Mouse (Mus musculus): Measurements from ENCODE around the gene Map7d1. TPM values are rescaled to one million over a fixed set of nuclear protein-coding genes. Genes with fewer than 3 reads are reported as not detected.
A peak's percentile ranks its signal among the peaks of the same experiment; 100 is the strongest.

The Map7d1 gene
- polyA plus RNA-seq, 1 experiment from 2014 or later: 73.9 TPM

DNA sequence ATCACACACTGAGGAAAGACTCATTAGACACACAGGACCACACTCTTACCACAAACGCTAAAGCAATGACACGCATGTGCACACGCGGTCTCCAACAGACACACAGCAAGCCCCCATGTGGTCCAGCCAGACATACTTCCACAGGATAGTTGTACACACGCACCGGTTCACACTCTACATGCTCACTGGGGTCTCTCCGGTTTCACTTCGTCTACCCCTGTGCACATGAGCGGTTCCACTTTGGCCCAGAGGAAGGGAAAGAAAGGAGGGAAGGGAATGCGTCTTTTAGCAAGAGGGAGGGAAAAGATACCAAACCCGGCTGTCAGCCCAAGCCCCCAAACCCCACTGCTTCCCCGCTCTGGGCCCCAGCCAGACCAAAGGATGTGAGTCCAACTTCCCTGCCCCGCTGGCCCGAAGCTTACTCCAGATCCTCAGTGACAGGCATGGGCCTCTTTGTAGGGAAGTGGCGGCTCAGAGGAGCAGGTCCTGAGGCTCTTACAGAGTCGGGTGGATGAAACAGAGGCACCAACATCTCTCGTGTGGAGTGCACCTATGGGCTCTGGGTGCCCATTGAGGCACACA is 32.0 kb upstream of the Map7d1 start:
- no peak overlapping the region for H3K9ac ChIP-seq
- H3K4me1 ChIP-seq (replicated peaks): peaks cover 24% of the 10 kb centered on the region
- no peak for ATAC-seq (ENCODE audit: insufficient number of reproducible peaks, low FRiP score)
- H3K36me3 ChIP-seq: no peaks in the 10 kb centered on the region
- H3K4me3 ChIP-seq: 0 out of 2 replicates have a peak overlapping the region, but pooled peaks have one; percentile 8
- no peak overlapping the region for H3K27ac ChIP-seq (ENCODE audit: poor library complexity, severe bottlenecking)
- peaks cover 6% of the 10 kb centered on the region for H3K9me3 ChIP-seq (replicated peaks)
- peaks cover 80% of the 10 kb centered on the region for H3K27me3 ChIP-seq (replicated peaks)
- peak overlapping the region; percentile 72 for H3K4me2 ChIP-seq
- 27% methylated on average over 17 of the region's 17 CpGs for WGBS

GRCm38 (mm10) chr4:126287302-126287995 is 31.3 kb upstream of the Map7d1 start:
- no peak for ATAC-seq (ENCODE audit: insufficient number of reproducible peaks, low FRiP score)
- Histone ChIP-seq H3K36me3 (no peaks in the 10 kb centered on the region), H3K4me2 (peak overlapping the region; percentile 72), H3K9ac (no peak overlapping the region), H3K4me3 (peak overlapping the region; percentile 45; the same call in 1 of the 2 replicates), H3K27me3 (replicated peaks) (peaks cover 83% of the 10 kb centered on the region), H3K4me1 (replicated peaks) (peaks cover 24% of the 10 kb centered on the region), H3K9me3 (replicated peaks) (peaks cover 6% of the 10 kb centered on the region), H3K27ac (ENCODE audit: poor library complexity, severe bottlenecking) (no peak overlapping the region)
- 27% methylated on average over 11 of the region's 11 CpGs for WGBS

GRCm38 (mm10) chr4:126286492-126286891 is 30.3 kb upstream of the Map7d1 start, which contains the start of gene Col8a2:
Gene Col8a2 (plus strand): TSS chr4:126286793.
- peak; percentile 71 for ATAC-seq (ENCODE audit: insufficient number of reproducible peaks, low FRiP score)
- Histone ChIP-seq H3K9ac (peak within 1 kb of the TSS; percentile 60), H3K4me3 (peak within 1 kb of the TSS; percentile 45), H3K36me3 (no peaks in the 10 kb centered on the region), H3K4me1 (replicated peaks) (peaks cover 24% of the 10 kb centered on the region), H3K27me3 (replicated peaks) (peaks cover 84% of the 10 kb centered on the region), H3K4me2 (peak within 1 kb of the TSS; percentile 72), H3K9me3 (replicated peaks) (peaks cover 6% of the 10 kb centered on the region), H3K27ac (ENCODE audit: poor library complexity, severe bottlenecking) (no peak within 1 kb of the TSS)
- 2% methylated on average over 26 of the region's 42 CpGs for WGBS

DNA sequence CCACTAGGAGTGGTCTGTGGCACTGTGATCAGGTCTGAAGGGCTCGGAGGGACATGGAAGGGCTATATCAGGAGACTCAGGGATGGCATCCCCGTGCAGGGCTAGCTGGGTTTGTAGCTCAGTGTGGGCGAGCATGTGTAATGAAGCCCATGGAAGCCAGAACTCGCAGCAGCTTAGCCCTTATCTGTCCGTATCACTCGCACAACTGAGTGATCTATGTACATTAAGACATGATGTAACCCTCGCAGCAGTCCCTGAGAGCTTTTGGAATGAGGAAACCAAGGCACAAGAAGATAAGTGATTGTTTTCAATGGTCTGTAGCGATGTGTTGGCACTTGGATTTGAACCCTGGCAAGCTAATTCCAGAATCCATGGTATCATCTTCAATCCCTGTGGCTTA is 27.4 kb upstream of the Map7d1 start:
- Histone ChIP-seq H3K27me3 (replicated peaks) (peaks cover 67% of the 10 kb centered on the region), H3K36me3 (no peaks in the 10 kb centered on the region), H3K4me3 (no peak overlapping the region), H3K4me2 (no peak overlapping the region), H3K9me3 (replicated peaks) (peaks cover 6% of the 10 kb centered on the region), H3K27ac (ENCODE audit: poor library complexity, severe bottlenecking) (no peak overlapping the region), H3K9ac (no peak overlapping the region), H3K4me1 (replicated peaks) (peaks cover 19% of the 10 kb centered on the region)
- no peak for ATAC-seq (ENCODE audit: insufficient number of reproducible peaks, low FRiP score)
- whole genome bisulfite sequencing: 74% methylated on average over 8 of the region's 8 CpGs

DNA sequence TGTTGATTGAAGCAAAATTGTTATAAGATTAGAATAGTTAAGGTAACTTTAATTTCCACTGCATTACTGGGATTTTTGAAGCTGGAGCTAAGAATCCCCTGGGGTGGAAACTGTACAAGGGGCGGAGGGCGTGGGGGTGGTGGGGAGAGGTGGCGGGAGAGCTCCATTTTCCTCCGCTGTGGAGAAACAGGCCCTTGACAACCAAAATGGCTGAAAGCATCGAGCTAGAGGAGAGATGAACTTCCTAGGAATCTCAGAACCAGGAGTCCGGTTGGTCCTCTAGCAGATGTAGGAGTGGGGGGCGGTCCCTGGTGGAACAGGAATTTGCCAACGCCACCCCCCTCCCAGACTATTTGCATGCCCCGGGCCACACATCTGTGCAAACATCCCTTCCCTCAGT is 25.6 kb upstream of the Map7d1 start:
- no peaks in the 10 kb centered on the region for H3K36me3 ChIP-seq
- H3K9me3 ChIP-seq (replicated peaks): peaks cover 6% of the 10 kb centered on the region
- no peak overlapping the region for H3K4me3 ChIP-seq
- no peak for ATAC-seq (ENCODE audit: insufficient number of reproducible peaks, low FRiP score)
- 63% methylated on average over 9 of the region's 9 CpGs for WGBS
- H3K4me2 ChIP-seq: no peak overlapping the region
- H3K4me1 ChIP-seq (replicated peaks): peaks cover 6% of the 10 kb centered on the region
- no peak overlapping the region for H3K27ac ChIP-seq (ENCODE audit: poor library complexity, severe bottlenecking)
- peaks cover 48% of the 10 kb centered on the region for H3K27me3 ChIP-seq (replicated peaks)
- no peak overlapping the region for H3K9ac ChIP-seq

DNA sequence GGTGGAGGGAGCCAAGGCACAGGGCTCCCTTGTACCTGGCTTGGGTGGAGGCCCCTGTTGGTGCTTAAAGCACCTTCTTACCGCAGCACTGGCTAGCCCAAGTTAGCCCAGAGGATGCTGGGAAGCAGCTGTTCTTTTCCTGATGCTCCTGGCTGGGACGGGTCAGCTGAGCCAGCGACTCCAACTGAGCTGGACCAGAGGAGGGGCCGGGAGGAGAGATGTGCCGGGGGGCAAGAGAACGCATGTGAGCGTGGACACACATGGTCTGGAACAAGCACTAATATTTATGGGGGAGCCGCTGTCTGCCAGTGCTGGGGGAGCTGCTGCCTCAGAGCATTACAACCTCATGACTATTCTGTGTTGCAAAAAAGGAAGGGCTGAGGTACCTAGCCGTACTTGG is 22.8 kb upstream of the Map7d1 start:
- Histone ChIP-seq H3K9ac (no peak overlapping the region), H3K36me3 (peaks cover 16% of the 10 kb centered on the region), H3K27ac (ENCODE audit: poor library complexity, severe bottlenecking) (no peak overlapping the region), H3K4me1 (replicated peaks) (no peaks in the 10 kb centered on the region; the same call in none of the 2 replicates), H3K4me3 (no peak overlapping the region), H3K4me2 (no peak overlapping the region), H3K27me3 (replicated peaks) (peaks cover 24% of the 10 kb centered on the region), H3K9me3 (replicated peaks) (no peaks in the 10 kb centered on the region)
- 66% methylated on average over 9 of the region's 9 CpGs for WGBS
- no peak for ATAC-seq (ENCODE audit: insufficient number of reproducible peaks, low FRiP score)

DNA sequence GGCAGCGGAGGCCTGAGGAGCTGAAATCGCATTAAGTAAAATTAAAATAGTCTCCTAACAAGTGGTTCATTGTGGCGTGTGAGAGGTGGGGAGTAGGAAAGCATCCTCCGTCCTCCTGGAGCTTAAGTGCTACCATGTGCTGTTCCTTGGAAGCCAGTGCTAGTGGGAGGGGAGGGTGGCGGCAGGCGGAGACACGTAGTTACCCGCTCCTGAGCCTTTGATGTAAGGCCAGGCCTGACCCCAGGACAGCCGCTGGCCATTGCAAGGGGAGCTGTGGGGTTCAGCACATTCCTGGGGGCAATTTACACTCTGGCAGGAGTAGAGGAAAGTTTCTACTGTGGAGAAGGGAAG is 22.4 kb upstream of the Map7d1 start:
- H3K4me3 ChIP-seq: no peak overlapping the region
- no peak for ATAC-seq (ENCODE audit: insufficient number of reproducible peaks, low FRiP score)
- WGBS: 34% methylated on average over 9 of the region's 9 CpGs
- peaks cover 20% of the 10 kb centered on the region for H3K27me3 ChIP-seq (replicated peaks)
- no peaks in the 10 kb centered on the region for H3K9me3 ChIP-seq (replicated peaks)
- no peaks in the 10 kb centered on the region; the same call in none of the 2 replicates for H3K4me1 ChIP-seq (replicated peaks)
- no peak overlapping the region for H3K9ac ChIP-seq
- peak overlapping the region; percentile 59; the same call in 1 of the 2 replicates for H3K4me2 ChIP-seq
- no peak overlapping the region for H3K27ac ChIP-seq (ENCODE audit: poor library complexity, severe bottlenecking)
- peaks cover 20% of the 10 kb centered on the region for H3K36me3 ChIP-seq

DNA sequence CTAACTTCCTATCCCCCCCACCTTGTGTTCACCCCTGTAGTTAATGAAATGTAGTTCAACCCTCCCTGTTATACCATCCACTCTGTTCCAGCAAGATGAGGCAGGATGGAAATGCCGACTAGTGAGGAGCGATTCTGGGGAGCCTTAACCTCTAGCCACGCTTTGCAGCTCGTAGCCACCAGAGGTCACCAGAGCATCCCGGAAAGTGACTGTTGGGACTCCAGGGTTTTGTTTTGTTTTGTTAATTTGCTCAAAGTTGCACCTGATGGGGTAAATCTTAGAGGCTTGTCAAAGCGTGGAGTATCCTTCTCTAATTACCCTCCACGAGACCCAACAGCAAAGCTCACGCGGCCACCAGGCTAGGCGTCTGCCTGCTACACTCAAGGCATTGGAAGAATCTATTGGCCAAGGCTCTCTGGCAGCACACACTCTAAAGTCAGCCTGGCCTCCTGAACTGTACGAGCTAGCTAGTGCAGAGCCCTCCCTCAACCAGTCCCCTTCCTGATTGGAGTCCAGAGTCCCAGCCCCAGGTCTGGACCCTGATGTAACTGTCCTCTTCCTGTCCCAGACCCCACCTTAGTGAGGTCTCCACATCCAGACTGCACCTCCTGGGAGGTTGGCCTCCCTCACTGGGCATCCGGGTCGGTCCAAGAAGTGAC is 21.9 kb upstream of the Map7d1 start:
- no peak overlapping the region for H3K27ac ChIP-seq (ENCODE audit: poor library complexity, severe bottlenecking)
- peak overlapping the region; percentile 23; the same call in 1 of the 2 replicates for H3K4me3 ChIP-seq
- no peak for ATAC-seq (ENCODE audit: insufficient number of reproducible peaks, low FRiP score)
- H3K36me3 ChIP-seq: peaks cover 25% of the 10 kb centered on the region
- H3K9me3 ChIP-seq (replicated peaks): no peaks in the 10 kb centered on the region
- peak overlapping the region; percentile 59 for H3K4me2 ChIP-seq
- H3K4me1 ChIP-seq (replicated peaks): no peaks in the 10 kb centered on the region; the same call in none of the 2 replicates
- no peak overlapping the region for H3K9ac ChIP-seq
- 6% methylated on average over 13 of the region's 13 CpGs for WGBS
- peaks cover 15% of the 10 kb centered on the region for H3K27me3 ChIP-seq (replicated peaks)

GRCm38 (mm10) chr4:126275681-126276131 is 19.6 kb upstream of the Map7d1 start:
- Histone ChIP-seq H3K9ac (no peak overlapping the region), H3K4me3 (no peak overlapping the region), H3K4me1 (replicated peaks) (no peaks in the 10 kb centered on the region; the same call in none of the 2 replicates), H3K9me3 (replicated peaks) (no peaks in the 10 kb centered on the region), H3K4me2 (no peak overlapping the region), H3K27ac (ENCODE audit: poor library complexity, severe bottlenecking) (no peak overlapping the region), H3K27me3 (replicated peaks) (peaks cover 5% of the 10 kb centered on the region; the same call in 1 of the 2 replicates), H3K36me3 (peaks cover 35% of the 10 kb centered on the region)
- WGBS: 89% methylated on average over 13 of the region's 13 CpGs
- ATAC-seq (ENCODE audit: insufficient number of reproducible peaks, low FRiP score): no peak

DNA sequence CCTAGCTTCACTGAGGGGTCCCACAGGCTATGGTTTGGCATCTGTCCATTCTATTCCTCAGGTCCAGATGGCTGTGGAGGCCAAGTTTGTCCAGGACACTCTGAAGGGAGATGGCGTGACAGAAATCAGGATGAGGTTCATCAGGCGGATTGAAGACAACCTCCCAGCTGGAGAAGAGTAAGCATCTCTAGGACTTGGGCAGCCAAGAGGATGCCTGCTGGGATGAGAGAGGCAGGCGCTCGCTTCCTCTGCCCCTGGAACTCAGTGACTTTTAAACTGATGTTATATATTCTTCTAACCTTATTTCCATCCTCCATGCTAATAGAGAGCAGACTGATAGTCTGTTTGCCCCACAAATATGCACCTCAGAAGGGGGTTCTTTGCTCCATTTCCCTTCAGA is 18.9 kb upstream of the Map7d1 start:
- Histone ChIP-seq H3K27ac (ENCODE audit: poor library complexity, severe bottlenecking) (no peak overlapping the region), H3K36me3 (peaks cover 35% of the 10 kb centered on the region), H3K4me1 (replicated peaks) (no peaks in the 10 kb centered on the region; the same call in none of the 2 replicates), H3K27me3 (replicated peaks) (0 out of 2 replicates have a peak, but pooled peaks cover 3% of the 10 kb centered on the region), H3K4me2 (no peak overlapping the region), H3K4me3 (no peak overlapping the region), H3K9me3 (replicated peaks) (no peaks in the 10 kb centered on the region), H3K9ac (no peak overlapping the region)
- ATAC-seq (ENCODE audit: insufficient number of reproducible peaks, low FRiP score): no peak
- WGBS: 85% methylated on average over 4 of the region's 4 CpGs

GRCm38 (mm10) chr4:126273753-126274152 is 17.6 kb upstream of the Map7d1 start:
- no peak overlapping the region for H3K27ac ChIP-seq (ENCODE audit: poor library complexity, severe bottlenecking)
- H3K36me3 ChIP-seq: peaks cover 35% of the 10 kb centered on the region
- 73% methylated on average over 13 of the region's 13 CpGs for WGBS
- H3K4me2 ChIP-seq: no peak overlapping the region
- no peaks in the 10 kb centered on the region; the same call in none of the 2 replicates for H3K4me1 ChIP-seq (replicated peaks)
- no peaks in the 10 kb centered on the region for H3K27me3 ChIP-seq (replicated peaks)
- H3K9ac ChIP-seq: no peak overlapping the region
- H3K9me3 ChIP-seq (replicated peaks): no peaks in the 10 kb centered on the region
- no peak for ATAC-seq (ENCODE audit: insufficient number of reproducible peaks, low FRiP score)
- no peak overlapping the region for H3K4me3 ChIP-seq

Data from heart, embryonic 12.5 days (tissue).